Mouse (Mus musculus): Measurements from ENCODE around the gene Ndufb8.

DNA sequence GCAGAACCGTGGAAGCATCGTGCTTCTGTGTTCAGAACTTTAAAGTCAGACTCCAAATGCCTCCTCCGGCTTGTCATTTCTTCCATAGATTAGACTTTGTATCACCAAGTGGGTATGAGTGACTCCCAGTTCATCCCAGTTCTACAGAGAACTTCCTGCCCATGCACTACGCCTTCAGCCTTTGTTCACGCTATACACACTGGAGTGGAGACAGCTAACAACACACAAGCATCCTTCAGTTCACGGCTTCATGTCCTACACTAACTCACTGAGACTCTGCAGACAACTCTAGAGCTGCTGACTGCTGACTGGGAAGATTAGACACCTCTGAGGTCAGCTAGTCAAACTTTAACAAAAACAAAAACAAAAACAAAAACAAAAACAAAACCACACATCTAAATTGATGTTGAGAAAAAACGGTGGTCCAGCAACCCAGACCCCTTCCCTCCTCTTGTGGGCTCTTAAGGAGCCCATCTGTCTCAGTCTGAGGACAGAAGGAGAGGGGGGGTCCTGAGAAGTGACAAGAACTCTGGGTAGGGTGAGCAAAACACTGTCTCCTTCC, 41.2 kb downstream of the Ndufb8 start:
- TF ChIP-seq CTCF (IDR thresholded peaks at IDR 0.05 in 2 of 3, conservative IDR thresholded peaks at IDR 0.05 in 1 of 3; ENCODE audit: control insufficient read depth in 1 of 3, insufficient read depth in 1 of 3, low read depth in 2 of 3, low read length in 3 of 3, poor library complexity in 1 of 3, severe bottlenecking in 1 of 3) = no peak
- TF ChIP-seq USF1 (IDR thresholded peaks at IDR 0.05; ENCODE audit: low read depth, low read length) = no peak

All from MEL (cell line).